In genomic region chr4:14175531-14175930, GRCm38 (mm10) we compare ENCODE assay signal across 22 mouse cellular contexts.
DNase-seq lines count a peak whose midpoint lies in the region; ATAC-seq and TF ChIP-seq lines count a peak whose summit lies in the region.
"Had no signal": no experiment of that assay in that cellular context is flagged by ENCODE, and none has a peak within 500 bp of the region (broad histone marks: within the 10 kb centered on the region; RNA-seq: fewer than 3 reads in every experiment).

No protein-coding gene starts in this region.

- no peak overlapping the region for H3K4me3 ChIP-seq in kidney, embryonic 14.5 days (ENCODE audit: low read length)
- H3K4me3 ChIP-seq in forebrain, postnatal 0 days (ENCODE audit: low read depth, low read length), result no peak overlapping the region
- H3K4me3 ChIP-seq: embryonic facial prominence, embryonic 15.5 days; heart, embryonic 13.5 days; liver, embryonic 13.5 days; lung, embryonic 15.5 days; midbrain, embryonic 10.5 days; neural tube, embryonic 12.5 days had no signal

- H3K9ac ChIP-seq in kidney, embryonic 14.5 days (ENCODE audit: low read depth, low read length), result no peak overlapping the region
- no peak overlapping the region for H3K9ac ChIP-seq in forebrain, postnatal 0 days
- H3K9ac ChIP-seq: embryonic facial prominence, embryonic 15.5 days; heart, embryonic 13.5 days; liver, embryonic 13.5 days; lung, embryonic 15.5 days; neural tube, embryonic 12.5 days had no signal

- H3K27me3 ChIP-seq in kidney, embryonic 14.5 days (ENCODE audit: control insufficient read depth, insufficient read depth, low read length), result no peaks in the 10 kb centered on the region
- no peaks in the 10 kb centered on the region for H3K27me3 ChIP-seq in forebrain, postnatal 0 days (ENCODE audit: insufficient read depth, low read length)
- H3K27me3 ChIP-seq: embryonic facial prominence, embryonic 15.5 days; heart, embryonic 13.5 days; liver, embryonic 13.5 days; lung, embryonic 15.5 days; neural tube, embryonic 12.5 days; Patski had no signal

- H3K27ac ChIP-seq in kidney, embryonic 14.5 days (ENCODE audit: low read depth, low read length), result no peak overlapping the region
- H3K27ac ChIP-seq in forebrain, postnatal 0 days (ENCODE audit: low read depth, low read length), result no peak overlapping the region
- H3K27ac ChIP-seq: embryonic facial prominence, embryonic 15.5 days; heart, embryonic 13.5 days; liver, embryonic 13.5 days; lung, embryonic 15.5 days; midbrain, embryonic 10.5 days; neural tube, embryonic 12.5 days had no signal

- H3K4me1 ChIP-seq in kidney, embryonic 14.5 days (ENCODE audit: control insufficient read depth, insufficient read depth, low read length), result no peaks in the 10 kb centered on the region
- no peaks in the 10 kb centered on the region for H3K4me1 ChIP-seq in forebrain, postnatal 0 days (ENCODE audit: insufficient read depth)
- H3K4me1 ChIP-seq: embryonic facial prominence, embryonic 15.5 days; heart, embryonic 13.5 days; liver, embryonic 13.5 days; lung, embryonic 15.5 days; midbrain, embryonic 10.5 days; neural tube, embryonic 12.5 days had no signal

- 54% methylated on average over 4 of the region's 4 CpGs for WGBS in kidney, embryonic 14.5 days
- WGBS in forebrain, postnatal 0 days, result 72% methylated on average over 4 of the region's 4 CpGs

- no peak for TF ChIP-seq CTCF in forebrain, postnatal 0 days (IDR thresholded peaks at IDR 0.05; ENCODE audit: low read depth)

- H3K36me3 ChIP-seq in kidney, embryonic 14.5 days (ENCODE audit: control insufficient read depth, insufficient read depth, low read length), result no peaks in the 10 kb centered on the region
- H3K36me3 ChIP-seq in forebrain, postnatal 0 days (ENCODE audit: insufficient read depth), result no peaks in the 10 kb centered on the region
- H3K36me3 ChIP-seq: embryonic facial prominence, embryonic 15.5 days; heart, embryonic 13.5 days; liver, embryonic 13.5 days; lung, embryonic 15.5 days; midbrain, embryonic 10.5 days; neural tube, embryonic 12.5 days had no signal

- DNase-seq in cerebellum, adult 11 months, result no peak
- peak; percentile 10 to 65 for DNase-seq in left cerebral cortex, postnatal 25 days (ENCODE audit: low spot score in 2 of 2)
- DNase-seq in left cerebral cortex, adult 9 months (ENCODE audit: low spot score in 2 of 2), result no peak
- DNase-seq in brain, adult 2 months (ENCODE audit: low read depth, low spot score), result peak; percentile 64
- peak; percentile 58 for DNase-seq in embryo, embryonic 10 days (ENCODE audit: low spot score)
- DNase-seq in forebrain, postnatal 0 days, result no peak
- DNase-seq: adrenal gland, adult 8-10 months; gastrocnemius, postnatal 10 days; heart, adult 18-20 months; heart, postnatal 4 days; liver, embryonic 13.5 days; lung, postnatal 4 days had no signal

- H3K9me3 ChIP-seq in kidney, embryonic 14.5 days (ENCODE audit: control insufficient read depth, low read length), result no peaks in the 10 kb centered on the region
- no peaks in the 10 kb centered on the region for H3K9me3 ChIP-seq in forebrain, postnatal 0 days (ENCODE audit: low read length)
- H3K9me3 ChIP-seq: embryonic facial prominence, embryonic 15.5 days; heart, embryonic 13.5 days; liver, embryonic 13.5 days; lung, embryonic 15.5 days; midbrain, embryonic 10.5 days; neural tube, embryonic 12.5 days had no signal

- H3K4me2 ChIP-seq in kidney, embryonic 14.5 days (replicated peaks; ENCODE audit: low read depth, low read length), result no peak overlapping the region
- no peak overlapping the region for H3K4me2 ChIP-seq in forebrain, postnatal 0 days (ENCODE audit: low read depth)
- H3K4me2 ChIP-seq: embryonic facial prominence, embryonic 15.5 days; heart, embryonic 13.5 days; liver, embryonic 13.5 days; lung, embryonic 15.5 days; neural tube, embryonic 12.5 days had no signal

- intact Hi-C loops in left cerebral cortex, postnatal 25 days (cut with DNase I), result no loop called here

- peak; percentile 62 for ATAC-seq in cerebellum, adult (ENCODE audit: insufficient number of reproducible peaks, low FRiP score, low TSS enrichment)
- no peak for ATAC-seq in kidney, embryonic 14.5 days (ENCODE audit: low FRiP score, low TSS enrichment)
- ATAC-seq in forebrain, postnatal 0 days, result no peak
- ATAC-seq: hindbrain, embryonic 16.5 days; intestine, postnatal 0 days; Patski had no signal

Comparison
In these comparisons a context has a peak if more than half of its experiments do, and no peak if none do; other contexts are left out.
1. DNase-seq: peak in left cerebral cortex, postnatal 25 days (2 of 2), brain, adult 2 months (single experiment) and embryo, embryonic 10 days (single experiment); none in cerebellum, adult 11 months (single experiment), left cerebral cortex, adult 9 months (0 of 2) and forebrain, postnatal 0 days (single experiment).